Mouse (Mus musculus) midbrain, embryonic 16.5 days (tissue): ENCODE measurements around the gene Homez. TPM values are rescaled to one million over a fixed set of nuclear protein-coding genes. Genes with fewer than 3 reads are reported as not detected.

Experiments
- ATAC-seq: fragments of 200-750 bp; cut with Nextera tagmentation; 2 replicates; pipeline ENCODE4 v1.8.0; 2017; ENCODE audit warnings: moderate TSS enrichment
- H3K27ac ChIP-seq: fragments of 300-500 bp; sonication (generic); 2 replicates; pipeline ENCODE4 v1.5.1; 2014; ENCODE audit warnings: mild to moderate bottlenecking, low read length, mixed read lengths
- H3K27me3 ChIP-seq: fragments of 300-500 bp; sonication (generic); 2 replicates; pipeline ENCODE4 v1.6.1; 2014; ENCODE audit warnings: low read depth, low read length, mixed read lengths; ENCODE audit not compliant: control insufficient read depth, insufficient read depth
- H3K36me3 ChIP-seq: fragments of 300-500 bp; sonication (generic); 2 replicates; pipeline ENCODE4 v1.6.1; 2014; ENCODE audit warnings: mild to moderate bottlenecking, low read length, moderate library complexity, mixed read lengths; ENCODE audit not compliant: control insufficient read depth, insufficient read depth
- H3K4me1 ChIP-seq: fragments of 300-500 bp; sonication (generic); 2 replicates; pipeline ENCODE4 v1.6.1; 2014; ENCODE audit warnings: mild to moderate bottlenecking, low read length, mixed read lengths; ENCODE audit not compliant: control insufficient read depth, insufficient read depth
- H3K4me2 ChIP-seq: fragments of 300-500 bp; sonication (generic); 2 replicates; pipeline ENCODE4 v1.6.1; 2014; ENCODE audit warnings: mild to moderate bottlenecking, low read length, mixed read lengths
- H3K4me3 ChIP-seq: fragments of 300-500 bp; sonication (generic); 2 replicates; pipeline ENCODE4 v1.5.1; 2014; ENCODE audit warnings: low read depth, mild to moderate bottlenecking, low read length, moderate library complexity, mixed read lengths
- H3K9ac ChIP-seq: fragments of 300-500 bp; sonication (generic); 2 replicates; pipeline ENCODE4 v1.6.1; 2014; ENCODE audit warnings: low read depth, low read length, mixed read lengths
- H3K9me3 ChIP-seq: fragments of 300-500 bp; sonication (generic); replicated peaks from 2 replicates; pipeline ENCODE4 v1.6.1; 2014; ENCODE audit warnings: mild to moderate bottlenecking, low read length, mixed read lengths; ENCODE audit not compliant: control insufficient read depth, poor library complexity, severe bottlenecking
- WGBS: fragments of 180-500 bp; shearing (Covaris S2); extraction: QIAGEN DNeasy Blood & Tissue Kit; methylation state at CpG from one replicate; pipeline ENCODE4 v1.1.7; 2014; 5-methylcytosine and 5-hydroxymethylcytosine counted together
- polyA plus RNA-seq: library from polyadenylated mRNA; unstranded; fragments of >200 nt; fragmentation: Nextera tagmentation; extraction: Ambion mirVana; gene quantifications from 2 replicates; pipeline ENCODE4 v1.2.1, GENCODE M21; 2015

Gene Homez
- polyA plus RNA-seq, 1 experiment from 2014 or later = 14.5 TPM

DNA sequence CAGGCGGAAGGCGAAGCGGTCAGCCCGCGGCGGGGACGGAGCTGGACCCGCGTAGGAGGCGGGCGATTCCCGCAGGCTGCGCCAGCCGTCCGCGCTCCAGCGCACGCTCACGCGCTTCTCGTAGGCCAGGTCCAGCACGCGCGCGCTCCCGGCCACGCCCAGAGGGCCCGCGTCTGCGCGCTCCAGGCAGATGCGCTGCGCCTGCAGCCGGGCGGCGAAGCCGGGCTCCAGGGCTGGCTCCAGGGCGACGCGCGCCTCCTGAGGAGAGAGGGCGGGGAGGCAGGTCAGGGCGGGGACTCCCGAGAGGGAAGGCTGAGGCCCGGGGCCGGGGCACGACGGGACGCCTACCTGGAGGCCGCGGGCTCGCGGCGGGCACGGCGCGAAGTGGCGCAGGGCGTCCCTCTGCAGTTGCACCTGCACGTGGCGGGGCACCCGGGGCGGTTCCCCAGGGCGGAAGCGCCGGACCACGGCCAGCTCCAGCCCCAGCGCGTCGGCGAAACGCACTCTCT lies 5.8 kb upstream of the Homez start:
- no peaks in the 10 kb centered on the region for H3K27me3 ChIP-seq
- under 1% methylated on average over 65 of the region's 72 CpGs for WGBS
- no peaks in the 10 kb centered on the region for H3K9me3 ChIP-seq

DNA sequence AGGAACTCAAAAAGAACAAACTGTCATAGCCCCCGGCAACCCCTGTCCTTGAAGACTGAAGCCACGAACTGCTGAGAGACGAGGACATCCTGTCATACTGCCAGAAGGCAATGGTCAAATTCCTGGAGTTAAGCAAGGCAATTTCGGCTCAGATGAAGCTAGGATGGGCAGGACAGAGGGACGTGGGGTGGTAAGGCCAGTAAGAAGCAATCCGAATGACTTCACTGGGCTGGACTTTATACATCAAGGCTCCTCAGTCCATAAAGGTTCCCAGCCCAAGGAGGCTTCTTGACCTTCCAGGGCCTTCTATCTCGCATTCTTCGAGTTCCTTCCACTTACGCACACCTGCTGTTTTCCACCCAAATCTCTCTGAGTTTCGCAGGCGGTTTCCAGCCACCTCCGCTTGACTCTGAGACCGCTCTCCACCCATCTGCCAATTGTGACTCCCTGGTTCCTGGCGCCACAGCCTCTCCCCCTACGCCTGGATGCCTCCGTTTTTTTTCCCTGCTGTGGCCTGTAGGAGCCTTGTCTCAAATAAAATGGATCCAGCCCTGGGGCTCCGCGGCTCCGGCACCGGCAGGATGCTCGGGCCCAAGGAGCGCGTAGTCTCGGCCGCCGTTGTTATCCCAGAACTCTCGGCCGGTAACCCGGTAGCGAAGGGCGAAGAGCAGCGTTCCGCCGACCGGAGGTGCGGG lies 5.2 kb upstream of the Homez start:
- peak overlapping the region; percentile 96 for H3K27ac ChIP-seq
- peaks cover 2% of the 10 kb centered on the region; the same call in 1 of the 2 replicates for H3K36me3 ChIP-seq
- WGBS = 1% methylated on average over 36 of the region's 36 CpGs
- no peaks in the 10 kb centered on the region for H3K9me3 ChIP-seq
- H3K4me1 ChIP-seq = peaks cover 16% of the 10 kb centered on the region
- peak overlapping the region; percentile 77 for H3K4me3 ChIP-seq
- H3K27me3 ChIP-seq = no peaks in the 10 kb centered on the region
- peak; percentile 64 for ATAC-seq
- peak overlapping the region; percentile 98 for H3K9ac ChIP-seq
- peak overlapping the region; percentile 80 for H3K4me2 ChIP-seq

More for the DNA sequence above, 5.8 kb upstream of the Homez start:
- no peaks in the 10 kb centered on the region for H3K36me3 ChIP-seq
- peak overlapping the region; percentile 80 for H3K4me2 ChIP-seq
- H3K4me3 ChIP-seq = peak overlapping the region; percentile 77
- ATAC-seq = peak; percentile 92
- peak overlapping the region; percentile 98 for H3K9ac ChIP-seq
- H3K27ac ChIP-seq = peak overlapping the region; percentile 96
- H3K4me1 ChIP-seq = peaks cover 16% of the 10 kb centered on the region

DNA sequence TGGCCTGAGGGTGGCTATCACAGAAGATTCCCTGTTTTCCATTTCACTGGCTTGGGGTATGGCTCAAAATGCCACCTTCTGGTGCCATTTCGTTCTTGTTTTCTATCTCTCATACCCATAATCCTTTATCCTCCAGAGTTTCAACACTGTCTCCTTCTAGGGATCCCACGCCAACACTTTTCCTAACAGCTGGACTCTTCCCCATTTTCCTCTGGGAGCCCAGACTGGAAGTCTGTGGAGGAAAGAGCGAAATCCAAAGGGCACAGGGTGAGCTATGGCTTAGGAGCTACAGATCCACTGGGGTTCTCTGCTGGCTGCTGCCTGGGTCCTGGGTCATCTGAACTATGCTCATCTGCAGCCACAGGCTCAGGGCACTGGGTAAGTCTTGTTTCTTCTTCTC lies 3.4 kb upstream of the Homez start:
- Histone ChIP-seq H3K36me3 (peaks cover 2% of the 10 kb centered on the region; the same call in 1 of the 2 replicates), H3K27me3 (no peaks in the 10 kb centered on the region), H3K4me1 (peaks cover 16% of the 10 kb centered on the region), H3K4me2 (no peak overlapping the region), H3K9ac (no peak overlapping the region), H3K9me3 (no peaks in the 10 kb centered on the region), H3K27ac (no peak overlapping the region), H3K4me3 (no peak overlapping the region)
- ATAC-seq = no peak
- WGBS = 90% methylated on average over 3 of the region's 3 CpGs

DNA sequence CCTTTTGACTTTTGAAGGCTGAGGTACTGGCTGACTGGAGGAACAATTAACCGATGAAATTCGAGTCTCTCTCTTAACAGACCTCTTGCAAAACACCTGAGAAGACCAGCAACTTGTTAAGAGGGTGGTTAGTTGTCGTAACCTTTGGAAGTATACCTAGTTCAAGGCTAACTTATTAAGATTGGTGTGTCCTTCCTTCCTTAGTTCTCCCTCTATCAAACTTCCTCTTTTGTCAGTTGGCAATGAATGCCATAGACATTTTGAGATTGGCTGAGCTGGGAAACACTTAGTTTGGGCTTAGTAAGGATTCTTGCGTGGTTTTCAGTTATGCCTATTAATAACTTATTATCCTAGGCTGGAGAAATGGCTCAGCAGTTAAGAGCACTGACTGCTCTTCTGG lies 2.7 kb downstream of the Homez start:
- no peak overlapping the region for H3K27ac ChIP-seq
- H3K9me3 ChIP-seq = no peaks in the 10 kb centered on the region
- H3K4me2 ChIP-seq = no peak overlapping the region
- no peak overlapping the region for H3K4me3 ChIP-seq
- no peak for ATAC-seq
- WGBS = 86% methylated on average over 4 of the region's 4 CpGs
- peaks cover 3% of the 10 kb centered on the region for H3K4me1 ChIP-seq
- H3K27me3 ChIP-seq = no peaks in the 10 kb centered on the region
- H3K36me3 ChIP-seq = peaks cover 2% of the 10 kb centered on the region; the same call in 1 of the 2 replicates
- H3K9ac ChIP-seq = no peak overlapping the region

DNA sequence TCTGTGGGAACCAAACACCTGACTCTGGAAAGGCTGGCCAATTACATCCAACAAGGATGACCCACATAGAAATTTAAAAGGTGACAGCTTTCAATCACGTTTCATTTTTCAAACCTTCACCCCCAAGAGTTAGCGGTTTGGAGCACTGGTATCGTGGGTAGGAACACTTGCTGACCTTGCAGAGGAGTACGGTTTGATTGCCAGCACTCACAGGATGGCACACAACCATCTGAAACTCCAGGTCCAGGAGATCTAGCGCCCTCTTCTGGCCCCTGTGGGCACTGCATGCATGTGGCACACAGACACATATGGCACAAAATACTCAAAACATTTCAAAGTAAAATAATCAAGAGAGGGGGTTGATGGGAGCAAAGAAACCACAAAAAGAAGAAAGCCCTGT lies 3.8 kb downstream of the Homez start:
- Histone ChIP-seq H3K36me3 (peaks cover 2% of the 10 kb centered on the region; the same call in 1 of the 2 replicates), H3K9me3 (no peaks in the 10 kb centered on the region), H3K27me3 (no peaks in the 10 kb centered on the region), H3K27ac (no peak overlapping the region), H3K4me3 (no peak overlapping the region), H3K9ac (no peak overlapping the region), H3K4me1 (peaks cover 3% of the 10 kb centered on the region), H3K4me2 (no peak overlapping the region)
- ATAC-seq = no peak
- 50% methylated on average over 5 of the region's 5 CpGs for WGBS

DNA sequence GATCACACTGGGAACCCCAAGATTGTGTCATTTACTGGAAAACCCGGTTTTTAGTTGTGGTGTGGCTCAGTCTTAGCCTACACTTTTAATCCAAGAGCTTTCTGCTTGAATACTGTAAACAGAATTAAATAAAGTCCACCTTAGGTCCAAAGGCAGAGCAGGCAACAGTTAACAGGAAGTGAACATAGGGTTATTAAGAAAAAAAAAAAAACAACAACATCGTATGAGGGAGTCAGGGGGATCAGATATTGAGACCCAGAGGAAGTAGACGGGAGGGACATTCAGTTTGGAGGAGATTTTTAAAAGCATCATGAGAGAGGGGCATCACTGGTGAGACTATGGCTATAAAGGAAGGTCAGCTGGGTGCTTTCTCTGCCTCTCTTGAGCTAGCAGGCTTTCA lies 4.5 kb downstream of the Homez start:
- no peak for ATAC-seq
- WGBS = 71% methylated on average over 3 of the region's 3 CpGs
- no peak overlapping the region for H3K4me2 ChIP-seq
- no peak overlapping the region for H3K4me3 ChIP-seq
- no peak overlapping the region for H3K27ac ChIP-seq
- H3K9me3 ChIP-seq = no peaks in the 10 kb centered on the region
- H3K36me3 ChIP-seq = peaks cover 2% of the 10 kb centered on the region; the same call in 1 of the 2 replicates
- H3K9ac ChIP-seq = no peak overlapping the region
- no peaks in the 10 kb centered on the region for H3K27me3 ChIP-seq
- peaks cover 3% of the 10 kb centered on the region for H3K4me1 ChIP-seq

DNA sequence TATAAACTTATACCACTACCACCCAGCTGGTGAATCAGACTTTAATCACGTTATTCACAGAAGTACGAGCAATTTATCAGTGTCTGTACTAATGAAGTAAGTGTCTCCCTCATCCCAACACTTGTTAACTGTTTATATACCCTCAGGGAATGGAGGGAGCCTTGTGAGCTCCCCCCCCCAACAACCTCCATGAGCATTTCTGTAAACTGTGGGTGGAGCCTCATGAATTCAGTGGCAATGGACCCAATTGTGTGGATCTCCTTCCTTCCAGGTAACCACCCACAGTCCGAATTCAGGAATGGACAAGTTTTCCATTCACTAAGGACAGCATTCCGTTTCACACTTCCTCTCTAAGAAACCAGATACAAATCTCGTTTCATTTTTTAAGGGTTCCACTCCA lies 5.1 kb downstream of the Homez start:
- Histone ChIP-seq H3K36me3 (no peaks in the 10 kb centered on the region), H3K27ac (no peak overlapping the region), H3K9ac (no peak overlapping the region), H3K4me1 (peaks cover 3% of the 10 kb centered on the region), H3K4me2 (no peak overlapping the region), H3K9me3 (no peaks in the 10 kb centered on the region), H3K4me3 (no peak overlapping the region), H3K27me3 (no peaks in the 10 kb centered on the region)
- 87% methylated on average over 5 of the region's 5 CpGs for WGBS
- no peak for ATAC-seq

DNA sequence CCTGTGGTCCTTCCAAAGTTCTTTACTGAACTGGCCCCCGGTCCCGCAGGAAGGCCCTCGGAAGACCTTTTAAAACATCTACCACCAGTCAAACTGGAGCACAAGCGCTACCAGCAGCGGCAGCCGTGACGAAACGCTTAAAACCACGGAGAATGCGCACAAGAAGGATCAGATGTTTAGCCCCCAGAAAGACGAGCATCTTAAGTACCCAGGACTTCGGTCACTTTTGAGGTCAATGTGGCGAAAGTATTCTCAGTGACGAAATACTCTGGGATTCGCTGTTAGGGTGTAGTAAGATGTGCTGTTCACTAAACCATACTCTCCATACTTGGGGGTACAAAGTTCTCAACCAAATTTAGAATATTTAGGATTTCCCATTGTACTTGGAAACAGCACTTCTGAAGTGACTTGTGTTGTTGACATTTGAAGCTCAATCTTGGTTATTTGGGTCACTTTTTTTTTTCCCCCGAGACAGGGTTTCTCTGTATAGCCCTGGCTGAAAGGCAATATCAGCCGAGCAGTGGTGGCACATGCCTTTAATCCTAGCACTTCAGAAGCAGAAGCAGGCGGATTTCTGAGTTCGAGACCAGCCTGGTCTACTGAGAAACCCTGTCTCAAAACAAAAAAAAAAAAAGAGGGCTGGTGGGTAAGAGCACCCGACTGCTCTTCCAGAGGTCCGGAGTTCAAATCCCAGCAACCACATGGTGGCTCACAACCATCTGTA lies 6.3 kb downstream of the Homez start:
- no peak; the same call in 1 of the 2 replicates for ATAC-seq
- no peaks in the 10 kb centered on the region for H3K27me3 ChIP-seq
- peaks cover 3% of the 10 kb centered on the region for H3K4me1 ChIP-seq
- no peaks in the 10 kb centered on the region for H3K9me3 ChIP-seq
- H3K9ac ChIP-seq = peak overlapping the region; percentile 93
- peak overlapping the region; percentile 71 for H3K4me2 ChIP-seq
- H3K36me3 ChIP-seq = no peaks in the 10 kb centered on the region
- H3K27ac ChIP-seq = peak overlapping the region; percentile 73
- H3K4me3 ChIP-seq = peak overlapping the region; percentile 92
- WGBS = 16% methylated on average over 21 of the region's 21 CpGs
